Mouse (Mus musculus) brain, embryonic 14.5 days (tissue): ENCODE measurements at regions not wholly inside any gene's neighbourhood (a gene's known extent, or its start where the extent isn't known, plus 50 kb on each side); places are given as distances from the start of the nearest gene placed in this dataset.

Experiments
- CTCF ChIP-seq: fragments of 200-500 bp; IDR thresholded peaks from 2 replicates; pipeline ENCODE4 v1.5.1; 2012; ENCODE audit warnings: inconsistent platforms, mild to moderate bottlenecking, moderate library complexity, borderline replicate concordance; ENCODE audit not compliant: insufficient read depth, insufficient read length; ENCODE audit errors: extremely low read depth
- POLR2A ChIP-seq: fragments of 200-500 bp; IDR thresholded peaks from 2 replicates; pipeline ENCODE4 v1.6.1; 2012; ENCODE audit warnings: mild to moderate bottlenecking, inconsistent platforms, borderline replicate concordance; ENCODE audit not compliant: poor library complexity, insufficient read depth, insufficient read length, severe bottlenecking; ENCODE audit errors: extremely low read depth

- no peak for TF ChIP-seq POLR2A
- no peak for TF ChIP-seq CTCF
Measured at GRCm38 (mm10) chrX:162266769-162267168, 107.2 kb upstream of the Nhs start.
